Mouse (Mus musculus): ENCODE measurements around the gene Epb41l4b. TPM values are rescaled to one million over a fixed set of nuclear protein-coding genes. Genes with fewer than 3 reads are reported as not detected.

The Epb41l4b gene
- polyA plus RNA-seq, 1 experiment from 2014 or later, result 7.5 TPM

DNA sequence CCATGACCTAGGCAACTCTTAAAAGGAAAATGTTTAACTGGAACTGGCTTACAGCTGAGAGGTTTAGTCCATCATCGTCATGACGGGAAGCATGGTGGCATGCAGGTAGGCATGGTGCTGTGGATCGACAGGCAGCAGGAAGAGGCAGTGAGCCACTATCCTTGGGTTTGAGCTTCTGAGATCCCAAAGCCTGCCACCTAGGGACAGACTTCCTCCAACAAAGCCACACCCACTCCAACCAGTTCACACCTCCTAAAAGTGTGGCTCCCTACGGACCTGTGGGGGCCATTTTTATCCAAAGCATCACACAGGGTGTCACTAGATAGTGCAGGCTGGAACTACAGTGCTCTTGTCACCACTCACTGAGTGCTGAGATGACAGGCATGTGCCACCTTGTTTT, 31.8 kb downstream of the Epb41l4b start:
- H3K4me3 ChIP-seq (replicated peaks; ENCODE audit: low read length), result no peak overlapping the region
- 74% methylated on average over 4 of the region's 4 CpGs for WGBS
- no peak overlapping the region for H3K9ac ChIP-seq (ENCODE audit: low read length)
- no peak overlapping the region for H3K4me2 ChIP-seq (ENCODE audit: low read depth, low read length)
- 0 out of 2 replicates have a peak, but pooled peaks cover 4% of the 10 kb centered on the region for H3K4me1 ChIP-seq (ENCODE audit: control insufficient read depth, insufficient read depth, low read length)
- H3K36me3 ChIP-seq (ENCODE audit: control insufficient read depth, insufficient read depth, low read length), result no peaks in the 10 kb centered on the region
- H3K27me3 ChIP-seq (ENCODE audit: control insufficient read depth, insufficient read depth, low read length), result no peaks in the 10 kb centered on the region
- no peak overlapping the region for H3K27ac ChIP-seq (ENCODE audit: low read length)
- no peaks in the 10 kb centered on the region for H3K9me3 ChIP-seq (replicated peaks; ENCODE audit: control insufficient read depth, low read length)
- ATAC-seq (ENCODE audit: insufficient read depth, low FRiP score), result no peak

DNA sequence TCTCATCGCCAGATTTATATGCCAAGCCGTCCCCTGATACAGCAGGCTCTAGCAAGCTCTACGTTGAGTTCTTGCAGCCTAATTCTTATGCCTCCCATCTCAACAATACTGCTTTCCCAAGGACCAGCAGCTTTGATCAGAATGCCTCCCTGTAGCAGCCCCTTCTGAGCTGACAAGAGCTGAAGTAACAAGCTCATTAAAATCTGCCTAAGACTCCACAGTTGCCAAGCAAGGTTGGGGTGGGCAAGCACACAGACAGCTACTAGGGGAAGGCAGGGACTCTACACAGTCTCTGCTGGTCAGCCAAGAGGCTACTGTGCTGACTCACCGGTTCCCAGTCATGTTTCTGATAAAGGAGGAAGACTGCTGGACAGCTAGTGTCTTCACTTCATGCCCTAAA, 33.7 kb downstream of the Epb41l4b start:
- Histone ChIP-seq H3K36me3 (ENCODE audit: control insufficient read depth, insufficient read depth, low read length) (no peaks in the 10 kb centered on the region), H3K27me3 (ENCODE audit: control insufficient read depth, insufficient read depth, low read length) (no peaks in the 10 kb centered on the region), H3K9ac (ENCODE audit: low read length) (no peak overlapping the region), H3K9me3 (replicated peaks; ENCODE audit: control insufficient read depth, low read length) (no peaks in the 10 kb centered on the region), H3K4me3 (replicated peaks; ENCODE audit: low read length) (no peak overlapping the region), H3K27ac (ENCODE audit: low read length) (no peak overlapping the region), H3K4me2 (ENCODE audit: low read depth, low read length) (no peak overlapping the region), H3K4me1 (ENCODE audit: control insufficient read depth, insufficient read depth, low read length) (peaks cover 9% of the 10 kb centered on the region; the same call in 1 of the 2 replicates)
- WGBS, result 77% methylated on average over 4 of the region's 4 CpGs
- no peak for ATAC-seq (ENCODE audit: insufficient read depth, low FRiP score)

DNA sequence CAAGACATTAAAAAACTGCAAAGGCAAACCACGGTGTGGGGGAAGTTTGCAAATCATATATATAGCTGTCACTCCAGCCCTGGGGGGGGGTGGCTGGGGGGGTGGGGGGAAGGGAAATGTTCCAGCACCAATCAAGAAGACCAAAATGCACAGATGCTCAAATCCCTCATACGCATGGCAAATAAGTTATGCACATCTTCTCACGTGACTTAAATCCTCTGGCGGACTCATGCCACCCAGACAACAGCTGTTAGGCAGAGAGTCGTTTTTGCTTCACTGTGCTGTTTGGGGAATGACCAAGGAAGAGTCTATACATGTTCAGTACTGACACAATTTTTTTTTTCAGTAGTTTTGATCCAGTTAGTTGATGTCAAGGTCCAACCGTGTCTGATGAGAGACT, 37.9 kb downstream of the Epb41l4b start:
- Histone ChIP-seq H3K9ac (ENCODE audit: low read length) (no peak overlapping the region), H3K27ac (ENCODE audit: low read length) (no peak overlapping the region), H3K4me2 (ENCODE audit: low read depth, low read length) (no peak overlapping the region), H3K27me3 (ENCODE audit: control insufficient read depth, insufficient read depth, low read length) (no peaks in the 10 kb centered on the region), H3K36me3 (ENCODE audit: control insufficient read depth, insufficient read depth, low read length) (no peaks in the 10 kb centered on the region), H3K4me1 (ENCODE audit: control insufficient read depth, insufficient read depth, low read length) (peaks cover 4% of the 10 kb centered on the region; the same call in 1 of the 2 replicates), H3K4me3 (replicated peaks; ENCODE audit: low read length) (no peak overlapping the region), H3K9me3 (replicated peaks; ENCODE audit: control insufficient read depth, low read length) (no peaks in the 10 kb centered on the region)
- 61% methylated on average over 6 of the region's 6 CpGs for WGBS
- no peak for ATAC-seq (ENCODE audit: insufficient read depth, low FRiP score)

DNA sequence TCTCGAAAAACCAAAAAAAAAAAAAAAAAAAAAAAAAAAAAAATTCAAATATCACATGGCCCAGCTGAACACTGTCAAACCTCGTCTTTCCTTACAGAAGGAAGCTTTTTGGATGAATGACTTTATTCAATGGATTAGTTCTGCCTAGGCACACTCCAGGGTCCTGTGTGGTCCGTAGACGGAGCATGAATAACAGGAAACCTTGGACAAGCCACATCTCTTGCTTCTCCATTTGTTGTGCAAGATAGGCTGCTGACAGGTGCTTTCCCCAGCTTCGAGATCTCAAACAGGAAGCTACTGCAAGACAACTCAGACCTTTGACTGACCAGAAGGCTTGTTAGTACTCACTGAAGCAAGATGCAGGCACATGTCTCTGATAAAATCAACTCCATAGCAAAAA, 39.4 kb downstream of the Epb41l4b start:
- ATAC-seq (ENCODE audit: insufficient read depth, low FRiP score), result no peak
- no peaks in the 10 kb centered on the region for H3K36me3 ChIP-seq (ENCODE audit: control insufficient read depth, insufficient read depth, low read length)
- H3K27ac ChIP-seq (ENCODE audit: low read length), result no peak overlapping the region
- H3K9me3 ChIP-seq (replicated peaks; ENCODE audit: control insufficient read depth, low read length), result no peaks in the 10 kb centered on the region
- H3K4me1 ChIP-seq (ENCODE audit: control insufficient read depth, insufficient read depth, low read length), result peaks cover 4% of the 10 kb centered on the region; the same call in 1 of the 2 replicates
- no peak overlapping the region for H3K4me2 ChIP-seq (ENCODE audit: low read depth, low read length)
- 62% methylated on average over 5 of the region's 5 CpGs for WGBS
- no peak overlapping the region for H3K9ac ChIP-seq (ENCODE audit: low read length)
- H3K27me3 ChIP-seq (ENCODE audit: control insufficient read depth, insufficient read depth, low read length), result no peaks in the 10 kb centered on the region
- H3K4me3 ChIP-seq (replicated peaks; ENCODE audit: low read length), result no peak overlapping the region

DNA sequence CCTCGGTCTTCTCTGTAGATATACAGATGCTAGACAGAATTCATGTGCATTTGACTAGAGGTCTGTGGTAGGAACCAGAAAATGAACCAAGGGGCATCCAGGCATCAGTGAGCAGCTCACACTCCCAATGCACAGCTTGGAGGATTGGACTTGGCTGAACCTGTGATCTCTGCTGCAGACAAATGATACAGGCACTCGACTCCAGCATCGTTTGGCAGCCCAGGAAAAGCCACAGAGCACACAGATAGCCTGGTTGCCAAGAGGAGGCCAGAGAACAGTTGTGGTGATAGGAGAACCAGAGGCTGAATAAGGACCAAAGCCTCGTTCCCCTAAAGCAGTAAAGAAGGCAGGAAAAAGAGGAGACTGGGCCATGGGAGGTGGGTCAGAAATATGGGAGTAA, 42.1 kb downstream of the Epb41l4b start:
- 86% methylated on average over 4 of the region's 4 CpGs for WGBS
- ATAC-seq (ENCODE audit: insufficient read depth, low FRiP score), result no peak
- Histone ChIP-seq H3K4me3 (replicated peaks; ENCODE audit: low read length) (no peak overlapping the region), H3K27me3 (ENCODE audit: control insufficient read depth, insufficient read depth, low read length) (no peaks in the 10 kb centered on the region), H3K4me2 (ENCODE audit: low read depth, low read length) (no peak overlapping the region), H3K9ac (ENCODE audit: low read length) (no peak overlapping the region), H3K36me3 (ENCODE audit: control insufficient read depth, insufficient read depth, low read length) (no peaks in the 10 kb centered on the region), H3K27ac (ENCODE audit: low read length) (no peak overlapping the region), H3K4me1 (ENCODE audit: control insufficient read depth, insufficient read depth, low read length) (peaks cover 4% of the 10 kb centered on the region; the same call in 1 of the 2 replicates), H3K9me3 (replicated peaks; ENCODE audit: control insufficient read depth, low read length) (no peaks in the 10 kb centered on the region)

DNA sequence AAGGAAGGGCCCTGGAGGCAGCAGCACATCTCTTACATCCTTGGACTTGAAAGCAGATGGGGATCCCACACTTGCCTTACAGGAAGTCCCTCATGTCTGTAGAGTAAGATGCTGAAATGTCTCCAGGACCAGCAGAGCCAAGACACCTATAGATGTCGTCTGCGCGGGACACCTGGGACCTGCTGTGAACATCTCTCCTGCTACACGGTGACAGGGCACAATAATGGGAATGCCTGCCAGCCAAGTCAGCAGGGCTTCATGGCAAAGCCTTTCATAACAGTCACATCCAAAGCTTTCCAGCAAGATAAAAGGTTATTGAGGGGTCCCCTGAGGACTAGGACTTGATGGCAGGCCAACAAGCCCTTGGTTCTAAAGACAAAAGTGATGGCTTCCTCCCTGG, 45.8 kb downstream of the Epb41l4b start:
- no peaks in the 10 kb centered on the region for H3K9me3 ChIP-seq (replicated peaks; ENCODE audit: control insufficient read depth, low read length)
- H3K9ac ChIP-seq (ENCODE audit: low read length), result no peak overlapping the region
- H3K4me2 ChIP-seq (ENCODE audit: low read depth, low read length), result no peak overlapping the region
- H3K4me1 ChIP-seq (ENCODE audit: control insufficient read depth, insufficient read depth, low read length), result no peaks in the 10 kb centered on the region
- no peaks in the 10 kb centered on the region for H3K27me3 ChIP-seq (ENCODE audit: control insufficient read depth, insufficient read depth, low read length)
- no peaks in the 10 kb centered on the region for H3K36me3 ChIP-seq (ENCODE audit: control insufficient read depth, insufficient read depth, low read length)
- no peak overlapping the region for H3K4me3 ChIP-seq (replicated peaks; ENCODE audit: low read length)
- WGBS, result 94% methylated on average over 4 of the region's 4 CpGs
- H3K27ac ChIP-seq (ENCODE audit: low read length), result no peak overlapping the region
- ATAC-seq (ENCODE audit: insufficient read depth, low FRiP score), result no peak

DNA sequence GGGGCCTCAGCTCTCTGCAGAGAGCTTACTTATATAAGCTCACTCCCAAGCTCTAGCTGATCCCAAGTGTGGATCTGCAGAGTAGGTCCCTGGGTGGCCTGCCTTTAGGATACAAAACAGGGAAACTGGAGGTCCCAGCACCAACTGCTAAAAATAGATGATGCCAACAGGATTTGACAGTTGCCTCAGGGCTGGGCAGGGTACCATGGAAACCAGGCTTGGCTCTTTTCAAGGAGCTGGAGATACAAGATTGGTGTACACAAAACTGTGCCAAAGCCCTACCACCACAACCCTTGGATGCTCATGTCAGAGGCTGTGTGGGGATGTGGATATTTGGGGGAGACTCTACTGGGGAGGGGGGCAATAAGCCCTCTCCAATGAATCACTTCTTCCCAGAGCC, 47.7 kb downstream of the Epb41l4b start:
- Histone ChIP-seq H3K9me3 (replicated peaks; ENCODE audit: control insufficient read depth, low read length) (no peaks in the 10 kb centered on the region), H3K9ac (ENCODE audit: low read length) (no peak overlapping the region), H3K4me2 (ENCODE audit: low read depth, low read length) (no peak overlapping the region), H3K36me3 (ENCODE audit: control insufficient read depth, insufficient read depth, low read length) (no peaks in the 10 kb centered on the region), H3K4me1 (ENCODE audit: control insufficient read depth, insufficient read depth, low read length) (no peaks in the 10 kb centered on the region), H3K4me3 (replicated peaks; ENCODE audit: low read length) (no peak overlapping the region), H3K27me3 (ENCODE audit: control insufficient read depth, insufficient read depth, low read length) (no peaks in the 10 kb centered on the region), H3K27ac (ENCODE audit: low read length) (no peak overlapping the region)
- no peak for ATAC-seq (ENCODE audit: insufficient read depth, low FRiP score)

DNA sequence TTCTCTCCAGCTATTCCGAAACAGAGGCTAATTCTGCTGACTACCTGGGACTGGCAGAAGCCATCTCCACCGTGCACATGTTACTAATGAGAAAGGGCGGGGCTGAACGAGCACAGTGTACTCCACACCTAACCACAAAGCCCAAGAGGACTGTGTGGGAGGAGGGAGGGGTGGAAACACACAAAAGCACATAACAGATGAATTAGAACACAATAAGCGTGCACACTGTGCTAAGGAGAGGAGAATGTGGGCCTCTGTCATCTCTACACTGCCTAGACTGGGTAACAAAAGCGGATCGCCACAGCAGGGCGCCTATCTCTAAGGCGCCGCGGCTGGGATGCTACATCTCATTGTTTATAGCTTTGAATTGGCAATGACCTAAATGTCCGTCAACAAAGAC, 51.9 kb downstream of the Epb41l4b start:
- 62% methylated on average over 12 of the region's 12 CpGs for WGBS
- Histone ChIP-seq H3K27me3 (ENCODE audit: control insufficient read depth, insufficient read depth, low read length) (no peaks in the 10 kb centered on the region), H3K4me1 (ENCODE audit: control insufficient read depth, insufficient read depth, low read length) (no peaks in the 10 kb centered on the region), H3K9me3 (replicated peaks; ENCODE audit: control insufficient read depth, low read length) (no peaks in the 10 kb centered on the region), H3K4me2 (ENCODE audit: low read depth, low read length) (no peak overlapping the region), H3K9ac (ENCODE audit: low read length) (no peak overlapping the region), H3K27ac (ENCODE audit: low read length) (no peak overlapping the region), H3K4me3 (replicated peaks; ENCODE audit: low read length) (no peak overlapping the region), H3K36me3 (ENCODE audit: control insufficient read depth, insufficient read depth, low read length) (no peaks in the 10 kb centered on the region)
- ATAC-seq (ENCODE audit: insufficient read depth, low FRiP score), result peak; percentile 56; the same call in 1 of the 2 replicates

DNA sequence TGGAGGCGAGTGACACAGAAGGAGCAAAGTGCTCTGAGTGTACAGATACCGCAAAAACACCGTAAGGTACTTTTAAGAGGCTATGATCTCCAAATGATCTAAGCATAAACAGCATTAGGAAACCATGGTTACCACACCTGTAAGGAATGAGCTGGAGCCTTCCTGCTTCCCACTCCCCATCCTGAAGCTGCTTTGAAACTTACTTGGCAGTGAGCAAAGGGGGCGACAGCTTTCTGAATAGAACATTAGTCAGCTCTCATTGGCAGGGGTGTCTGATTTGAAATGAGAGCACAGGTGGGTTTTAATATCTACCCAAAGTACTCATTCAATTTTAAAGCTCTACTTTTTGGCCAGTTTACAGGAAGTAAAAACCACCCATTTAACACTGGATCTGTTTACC, 54.9 kb downstream of the Epb41l4b start:
- WGBS, result 48% methylated on average over 4 of the region's 4 CpGs
- Histone ChIP-seq H3K4me3 (replicated peaks; ENCODE audit: low read length) (no peak overlapping the region), H3K4me1 (ENCODE audit: control insufficient read depth, insufficient read depth, low read length) (no peaks in the 10 kb centered on the region), H3K36me3 (ENCODE audit: control insufficient read depth, insufficient read depth, low read length) (no peaks in the 10 kb centered on the region), H3K9ac (ENCODE audit: low read length) (no peak overlapping the region), H3K27me3 (ENCODE audit: control insufficient read depth, insufficient read depth, low read length) (no peaks in the 10 kb centered on the region), H3K4me2 (ENCODE audit: low read depth, low read length) (no peak overlapping the region), H3K27ac (ENCODE audit: low read length) (no peak overlapping the region), H3K9me3 (replicated peaks; ENCODE audit: control insufficient read depth, low read length) (no peaks in the 10 kb centered on the region)
- ATAC-seq (ENCODE audit: insufficient read depth, low FRiP score), result no peak
